Mouse (Mus musculus): ENCODE measurements around the gene Spag6. TPM values are rescaled to one million over a fixed set of nuclear protein-coding genes. Genes with fewer than 3 reads are reported as not detected.
A peak's percentile ranks its signal among the peaks of the same experiment; 100 is the strongest.

The Spag6 gene
- polyA plus RNA-seq, 1 experiment: 0.14 TPM

GRCm38 (mm10) chr2:18679701-18680100 is 14.1 kb upstream of the Spag6 start:
- H3K4me1 ChIP-seq (ENCODE audit: control insufficient read depth, insufficient read depth, low read length): no peaks in the 10 kb centered on the region; the same call in 1 of the 2 replicates
- TF ChIP-seq CTCF (conservative IDR thresholded peaks at IDR 0.05; ENCODE audit: insufficient read depth, insufficient read length, low read depth, low read length) (no peak), POLR2A (IDR thresholded peaks at IDR 0.05; ENCODE audit: low read depth, low read length) (no peak)
- no peak overlapping the region for H3K4me3 ChIP-seq (ENCODE audit: insufficient read depth, low read depth, low read length)
- H3K27ac ChIP-seq (ENCODE audit: insufficient read depth, low read depth, low read length): no peak overlapping the region
- no peak for DNase-seq
- H3K27me3 ChIP-seq (replicated peaks; ENCODE audit: control insufficient read depth, insufficient read depth, low read length): peaks cover 1% of the 10 kb centered on the region; the same call in 1 of the 2 replicates
- 99% methylated on average over 2 of the region's 2 CpGs for WGBS
- no peaks in the 10 kb centered on the region; the same call in none of the 2 replicates for H3K36me3 ChIP-seq (ENCODE audit: control insufficient read depth, insufficient read depth, low read length)

- DNase-seq: no peak
- Histone ChIP-seq H3K27me3 (replicated peaks; ENCODE audit: control insufficient read depth, insufficient read depth, low read length) (peaks cover 1% of the 10 kb centered on the region; the same call in 1 of the 2 replicates), H3K36me3 (ENCODE audit: control insufficient read depth, insufficient read depth, low read length) (no peaks in the 10 kb centered on the region; the same call in none of the 2 replicates), H3K4me3 (ENCODE audit: insufficient read depth, low read depth, low read length) (peak overlapping the region; percentile 27; the same call in 1 of the 2 replicates), H3K27ac (ENCODE audit: insufficient read depth, low read depth, low read length) (no peak overlapping the region), H3K4me1 (ENCODE audit: control insufficient read depth, insufficient read depth, low read length) (no peaks in the 10 kb centered on the region; the same call in 1 of the 2 replicates)
- WGBS: 15% methylated on average over 4 of the region's 4 CpGs
- no peak for TF ChIP-seq POLR2A (IDR thresholded peaks at IDR 0.05; ENCODE audit: low read depth, low read length)
- TF ChIP-seq CTCF (conservative IDR thresholded peaks at IDR 0.05; ENCODE audit: insufficient read depth, insufficient read length, low read depth, low read length): no peak
Observed at GRCm38 (mm10) chr2:18680501-18680900, 13.3 kb upstream of the Spag6 start.

- no peak overlapping the region for H3K27ac ChIP-seq (ENCODE audit: insufficient read depth, low read depth, low read length)
- no peaks in the 10 kb centered on the region; the same call in 1 of the 2 replicates for H3K4me1 ChIP-seq (ENCODE audit: control insufficient read depth, insufficient read depth, low read length)
- H3K27me3 ChIP-seq (replicated peaks; ENCODE audit: control insufficient read depth, insufficient read depth, low read length): peaks cover 1% of the 10 kb centered on the region; the same call in 1 of the 2 replicates
- H3K4me3 ChIP-seq (ENCODE audit: insufficient read depth, low read depth, low read length): peak overlapping the region; percentile 27; the same call in 1 of the 2 replicates
- no peak for TF ChIP-seq CTCF (conservative IDR thresholded peaks at IDR 0.05; ENCODE audit: insufficient read depth, insufficient read length, low read depth, low read length)
- no peak for TF ChIP-seq POLR2A (IDR thresholded peaks at IDR 0.05; ENCODE audit: low read depth, low read length)
- DNase-seq: peak; percentile 73
- 20% methylated on average over 29 of the region's 29 CpGs for WGBS
- no peaks in the 10 kb centered on the region; the same call in none of the 2 replicates for H3K36me3 ChIP-seq (ENCODE audit: control insufficient read depth, insufficient read depth, low read length)
Observed at GRCm38 (mm10) chr2:18680961-18681360, 12.9 kb upstream of the Spag6 start.

GRCm38 (mm10) chr2:18684062-18684461 is 9.8 kb upstream of the Spag6 start:
- H3K36me3 ChIP-seq (ENCODE audit: control insufficient read depth, insufficient read depth, low read length): no peaks in the 10 kb centered on the region; the same call in none of the 2 replicates
- H3K4me3 ChIP-seq (ENCODE audit: insufficient read depth, low read depth, low read length): no peak overlapping the region
- no peak overlapping the region for H3K27ac ChIP-seq (ENCODE audit: insufficient read depth, low read depth, low read length)
- DNase-seq: no peak
- WGBS: 91% methylated on average over 5 of the region's 5 CpGs
- no peaks in the 10 kb centered on the region for H3K4me1 ChIP-seq (ENCODE audit: control insufficient read depth, insufficient read depth, low read length)
- peaks cover 9% of the 10 kb centered on the region for H3K27me3 ChIP-seq (replicated peaks; ENCODE audit: control insufficient read depth, insufficient read depth, low read length)
- no peak for TF ChIP-seq CTCF (conservative IDR thresholded peaks at IDR 0.05; ENCODE audit: insufficient read depth, insufficient read length, low read depth, low read length)
- no peak for TF ChIP-seq POLR2A (IDR thresholded peaks at IDR 0.05; ENCODE audit: low read depth, low read length)

- no peaks in the 10 kb centered on the region; the same call in 1 of the 2 replicates for H3K4me1 ChIP-seq (ENCODE audit: control insufficient read depth, insufficient read depth, low read length)
- H3K4me3 ChIP-seq (ENCODE audit: insufficient read depth, low read depth, low read length): no peak overlapping the region
- no peak overlapping the region for H3K27ac ChIP-seq (ENCODE audit: insufficient read depth, low read depth, low read length)
- peaks cover 19% of the 10 kb centered on the region for H3K27me3 ChIP-seq (replicated peaks; ENCODE audit: control insufficient read depth, insufficient read depth, low read length)
- no peaks in the 10 kb centered on the region; the same call in none of the 2 replicates for H3K36me3 ChIP-seq (ENCODE audit: control insufficient read depth, insufficient read depth, low read length)
- TF ChIP-seq POLR2A (IDR thresholded peaks at IDR 0.05; ENCODE audit: low read depth, low read length): no peak
- TF ChIP-seq CTCF (conservative IDR thresholded peaks at IDR 0.05; ENCODE audit: insufficient read depth, insufficient read length, low read depth, low read length): no peak
- DNase-seq: no peak
- WGBS: 95% methylated on average over 6 of the region's 6 CpGs
Observed at GRCm38 (mm10) chr2:18686386-18686785, 7.4 kb upstream of the Spag6 start.

GRCm38 (mm10) chr2:18686826-18687519 is 6.9 kb upstream of the Spag6 start:
- DNase-seq: no peak
- 97% methylated on average over 8 of the region's 8 CpGs for WGBS
- TF ChIP-seq CTCF (conservative IDR thresholded peaks at IDR 0.05; ENCODE audit: insufficient read depth, insufficient read length, low read depth, low read length) (no peak), POLR2A (IDR thresholded peaks at IDR 0.05; ENCODE audit: low read depth, low read length) (no peak)
- H3K4me3 ChIP-seq (ENCODE audit: insufficient read depth, low read depth, low read length): no peak overlapping the region
- H3K36me3 ChIP-seq (ENCODE audit: control insufficient read depth, insufficient read depth, low read length): no peaks in the 10 kb centered on the region; the same call in none of the 2 replicates
- no peaks in the 10 kb centered on the region; the same call in 1 of the 2 replicates for H3K4me1 ChIP-seq (ENCODE audit: control insufficient read depth, insufficient read depth, low read length)
- peaks cover 20% of the 10 kb centered on the region for H3K27me3 ChIP-seq (replicated peaks; ENCODE audit: control insufficient read depth, insufficient read depth, low read length)
- no peak overlapping the region for H3K27ac ChIP-seq (ENCODE audit: insufficient read depth, low read depth, low read length)

- no peak overlapping the region for H3K4me3 ChIP-seq (ENCODE audit: insufficient read depth, low read depth, low read length)
- H3K27ac ChIP-seq (ENCODE audit: insufficient read depth, low read depth, low read length): no peak overlapping the region
- TF ChIP-seq POLR2A (IDR thresholded peaks at IDR 0.05; ENCODE audit: low read depth, low read length) (no peak), CTCF (conservative IDR thresholded peaks at IDR 0.05; ENCODE audit: insufficient read depth, insufficient read length, low read depth, low read length) (no peak)
- WGBS: 50% methylated on average over 9 of the region's 9 CpGs
- H3K36me3 ChIP-seq (ENCODE audit: control insufficient read depth, insufficient read depth, low read length): no peaks in the 10 kb centered on the region; the same call in none of the 2 replicates
- no peaks in the 10 kb centered on the region; the same call in 1 of the 2 replicates for H3K4me1 ChIP-seq (ENCODE audit: control insufficient read depth, insufficient read depth, low read length)
- no peak for DNase-seq
- H3K27me3 ChIP-seq (replicated peaks; ENCODE audit: control insufficient read depth, insufficient read depth, low read length): peaks cover 24% of the 10 kb centered on the region
Observed at GRCm38 (mm10) chr2:18687671-18688170, 6.1 kb upstream of the Spag6 start.
